Mouse (Mus musculus): ENCODE data around the gene Gm20388.

Gm20388 gene

GRCm38 (mm10) chr8:122747825-122748224, 2837.2 kb downstream of the Gm20388 start:
- DNase-seq (ENCODE audit: low spot score): no peak

DNA sequence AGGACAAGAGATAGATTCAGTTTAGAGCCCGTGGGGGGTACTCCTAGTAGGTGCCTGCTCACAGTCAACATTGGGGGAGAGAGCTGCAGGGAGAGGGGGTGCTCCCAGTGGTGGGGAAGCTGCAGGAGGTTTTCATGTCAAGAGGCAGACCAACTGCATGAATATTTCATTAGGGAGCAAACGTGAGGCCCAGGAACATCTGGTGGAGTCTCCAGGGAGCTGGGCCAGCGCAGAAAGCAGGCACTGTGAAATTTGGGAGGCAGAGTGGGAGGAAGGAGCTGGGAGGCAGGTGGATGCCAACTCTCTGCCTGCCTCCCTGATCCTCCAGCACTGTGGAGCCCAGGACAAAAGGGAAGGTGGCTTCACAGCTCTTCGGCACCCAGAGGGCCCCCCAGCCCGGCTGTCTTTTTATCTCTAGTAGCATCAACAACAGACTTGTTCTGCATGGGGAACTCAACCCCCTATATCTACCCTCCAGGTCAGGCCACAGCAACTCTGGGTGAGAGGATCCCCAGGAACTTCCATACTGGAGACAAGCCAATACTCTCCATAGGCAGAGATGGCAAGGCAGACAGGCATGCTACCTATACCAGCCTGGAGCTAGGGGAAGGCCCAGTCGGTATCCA, 2838.8 kb downstream of the Gm20388 start:
- no peak for DNase-seq (ENCODE audit: low spot score)

GRCm38 (mm10) chr8:122751342-122751741, 2840.7 kb downstream of the Gm20388 start:
- no peak for DNase-seq (ENCODE audit: low spot score)

DNA sequence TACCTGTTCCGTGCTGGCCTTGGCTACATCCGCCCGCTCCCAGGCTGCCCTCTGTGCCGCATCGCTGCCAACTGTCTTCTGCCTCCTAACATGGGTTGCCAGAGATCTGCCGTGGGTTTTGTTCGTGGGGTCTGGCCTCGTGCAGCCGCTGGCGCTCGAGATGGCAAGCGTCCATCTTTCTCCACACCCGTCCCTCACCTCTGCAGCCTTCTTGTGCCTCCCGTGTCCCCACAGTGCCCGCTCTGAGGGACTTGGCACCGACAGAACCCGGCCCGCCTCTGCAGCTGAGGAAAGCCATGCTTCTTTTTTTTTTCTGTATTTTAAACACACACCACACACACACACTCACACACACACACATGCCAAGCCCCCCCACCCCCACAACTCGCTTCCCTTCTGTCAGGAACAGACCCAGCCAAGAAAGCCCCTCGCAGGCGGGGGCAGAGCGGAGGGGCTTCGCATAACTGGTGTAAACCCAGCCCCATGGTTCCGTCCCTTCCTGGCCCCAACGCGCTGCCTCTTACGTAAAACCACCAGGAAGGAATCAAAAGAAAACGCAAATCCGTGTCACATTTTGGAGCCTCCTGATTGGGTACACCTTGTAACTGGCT, 2841.6 kb downstream of the Gm20388 start:
- DNase-seq (ENCODE audit: low spot score): no peak

DNA sequence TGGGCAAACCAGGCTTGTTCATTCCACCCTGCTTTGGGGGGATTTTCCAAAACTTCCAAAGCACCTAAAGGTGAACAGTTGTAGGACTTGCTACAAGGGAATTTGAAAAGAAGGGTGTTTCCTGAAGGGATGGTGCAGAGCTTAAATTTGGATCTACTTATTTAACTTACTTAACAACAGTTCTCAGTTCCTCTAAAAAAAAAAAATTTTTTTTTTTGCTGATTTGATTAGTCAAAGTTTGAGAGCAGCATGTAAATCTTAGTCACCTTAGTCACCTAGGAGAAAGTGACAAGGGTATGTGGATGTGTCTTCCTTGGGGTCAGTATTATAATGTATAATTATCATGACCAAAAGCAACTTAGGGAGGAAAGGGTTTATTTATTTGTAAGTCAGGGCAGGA, 2848.0 kb downstream of the Gm20388 start:
- no peak for DNase-seq (ENCODE audit: low spot score)

- DNase-seq (ENCODE audit: low spot score): no peak
These were observed 2849.5 kb downstream of the Gm20388 start for GRCm38 (mm10) chr8:122760116-122760515.

DNA sequence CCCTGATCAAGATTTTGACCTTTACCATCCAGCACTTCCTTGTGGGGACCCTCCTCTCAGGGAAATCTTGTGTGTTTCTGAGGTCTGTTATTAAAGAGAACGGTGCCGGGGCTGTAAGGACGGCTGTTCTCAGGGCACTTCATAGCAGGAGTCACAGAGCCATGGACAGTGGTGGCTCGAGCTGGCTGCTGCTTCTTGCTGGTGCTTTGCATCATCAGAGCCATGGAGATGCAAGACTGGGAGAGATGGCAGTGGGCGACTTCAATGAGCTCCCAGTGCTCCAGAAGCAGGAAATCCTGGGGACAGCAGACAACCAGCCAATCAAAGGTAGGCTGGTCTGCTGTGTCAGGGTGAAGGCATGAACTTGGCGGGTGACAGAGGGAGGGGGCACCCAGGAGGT, 2850.5 kb downstream of the Gm20388 start:
- DNase-seq (ENCODE audit: low spot score): no peak

DNA sequence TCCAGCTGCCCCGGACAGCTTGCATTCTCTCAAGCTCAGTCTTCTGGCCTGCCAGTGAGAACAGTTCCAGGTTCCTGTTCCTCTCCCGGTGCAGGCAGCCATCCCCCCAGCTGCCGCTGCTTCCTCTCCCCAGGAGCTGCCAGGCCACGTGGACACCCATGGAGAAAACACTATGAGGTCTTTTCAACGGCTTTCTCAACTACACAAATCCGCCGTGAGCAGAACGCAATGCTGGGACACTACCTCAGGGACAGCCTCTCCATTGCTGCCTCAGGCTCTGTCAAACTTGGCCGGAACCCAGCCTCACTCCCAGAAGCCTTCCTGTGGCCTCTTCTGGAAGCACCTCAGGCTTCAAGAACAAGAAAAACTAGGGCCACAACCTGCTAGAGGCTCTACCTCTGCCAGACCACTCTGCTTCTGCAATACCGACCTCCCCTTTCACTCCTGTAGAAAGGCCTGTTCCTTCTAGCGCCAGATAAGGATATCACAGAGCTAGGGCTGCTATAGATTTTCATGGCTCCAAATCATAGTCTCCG, 2852.2 kb downstream of the Gm20388 start:
- no peak for DNase-seq (ENCODE audit: low spot score)

- no peak for DNase-seq (ENCODE audit: low spot score)
These were observed 2852.7 kb downstream of the Gm20388 start for GRCm38 (mm10) chr8:122763267-122763738.

DNA sequence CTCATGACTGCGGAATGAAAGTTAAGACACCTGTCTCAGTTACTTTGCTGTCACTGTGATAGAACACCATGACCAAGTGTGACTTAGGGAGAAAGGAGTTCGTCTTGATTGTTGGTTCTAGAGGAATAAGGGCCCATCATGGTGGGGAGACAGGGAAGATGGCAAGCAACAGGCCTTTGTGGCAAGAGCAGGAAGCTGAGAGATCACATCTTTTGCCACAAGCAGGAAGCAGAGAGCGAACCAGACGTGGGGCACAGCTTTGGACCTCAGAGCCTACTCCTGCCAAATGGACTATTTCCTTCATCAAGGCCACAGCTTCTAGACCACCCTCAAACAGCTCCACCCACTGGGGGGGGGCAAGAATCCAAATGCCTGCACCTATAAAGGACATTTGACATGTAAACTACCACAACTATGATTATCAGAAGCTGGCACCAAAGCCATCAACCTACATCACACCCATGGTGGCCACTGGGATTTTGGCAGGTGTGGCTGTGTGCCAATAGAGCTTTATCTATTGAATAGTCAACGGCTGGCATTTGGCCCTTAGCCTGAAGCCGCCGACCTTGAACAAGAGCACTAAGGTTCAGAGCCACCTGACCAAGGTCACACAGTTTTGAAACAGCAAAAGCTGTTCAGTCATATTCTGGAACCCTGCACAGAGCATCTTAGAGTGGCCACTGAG, 2854.3 kb downstream of the Gm20388 start:
- no peak for DNase-seq (ENCODE audit: low spot score)

- no peak for DNase-seq (ENCODE audit: low spot score)
These were observed 2855.5 kb downstream of the Gm20388 start for GRCm38 (mm10) chr8:122766189-122766588.

DNA sequence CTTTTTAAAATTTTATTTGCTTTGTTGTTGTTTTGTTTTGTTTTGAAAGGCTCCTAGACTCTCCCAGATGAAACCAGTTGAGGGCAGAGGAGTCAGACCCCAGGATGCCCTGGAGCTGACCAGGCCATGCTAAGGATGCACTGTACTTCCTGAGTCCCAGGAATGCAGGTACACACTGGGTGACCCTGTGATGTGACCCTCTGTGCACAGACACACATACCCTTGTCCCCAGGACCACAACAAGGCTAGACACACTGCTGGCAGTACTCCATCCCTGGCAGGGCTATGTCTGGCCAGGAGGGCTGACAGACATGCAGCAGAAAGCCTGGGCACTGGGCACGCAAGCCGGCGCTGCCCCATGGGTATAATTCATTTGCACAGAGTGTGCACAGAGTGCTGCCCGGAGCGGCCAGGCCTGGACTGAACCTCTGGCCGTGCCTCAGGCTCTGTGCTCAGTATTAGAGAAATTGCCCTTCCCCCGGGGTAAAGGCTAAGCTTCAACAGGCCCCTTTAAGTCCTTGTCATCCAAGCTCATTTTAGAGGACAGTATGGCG, 2856.1 kb downstream of the Gm20388 start:
- DNase-seq (ENCODE audit: low spot score): no peak

- no peak for DNase-seq (ENCODE audit: low spot score)
These were observed 2856.6 kb downstream of the Gm20388 start for GRCm38 (mm10) chr8:122767229-122767628.

GRCm38 (mm10) chr8:122769251-122770058, 2858.8 kb downstream of the Gm20388 start:
- DNase-seq (ENCODE audit: low spot score): no peak

DNA sequence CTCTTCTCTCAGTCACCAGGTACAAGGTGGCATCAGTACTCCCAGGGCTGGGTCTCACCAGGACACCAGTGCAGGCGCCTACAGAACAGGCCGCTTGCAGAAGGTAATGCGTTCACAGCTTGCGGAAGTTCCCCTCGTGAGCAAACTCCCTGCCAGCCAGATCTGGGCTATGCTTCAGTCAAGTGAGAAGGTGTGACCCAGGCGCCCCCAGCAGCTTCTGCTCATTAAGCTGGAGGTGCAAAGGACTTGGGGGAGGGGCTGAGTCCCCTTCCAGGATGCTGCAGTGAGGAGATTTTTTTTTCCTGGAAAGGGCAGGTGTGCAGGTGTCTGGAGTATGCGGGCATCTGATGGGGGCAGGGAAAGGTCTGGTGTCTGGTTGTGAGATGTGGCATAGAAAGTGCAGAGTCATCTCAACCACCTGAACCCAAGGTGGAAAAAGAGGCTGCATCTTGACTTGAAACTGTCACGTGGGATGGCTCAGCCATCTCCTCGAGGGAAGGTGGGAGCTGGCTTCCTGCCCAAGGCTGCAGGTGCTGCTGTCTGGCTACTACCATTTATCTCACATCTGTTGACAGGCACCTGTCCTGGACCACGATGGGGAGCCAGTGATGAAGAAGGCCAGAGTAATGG, 2861.9 kb downstream of the Gm20388 start:
- no peak for DNase-seq (ENCODE audit: low spot score)

DNA sequence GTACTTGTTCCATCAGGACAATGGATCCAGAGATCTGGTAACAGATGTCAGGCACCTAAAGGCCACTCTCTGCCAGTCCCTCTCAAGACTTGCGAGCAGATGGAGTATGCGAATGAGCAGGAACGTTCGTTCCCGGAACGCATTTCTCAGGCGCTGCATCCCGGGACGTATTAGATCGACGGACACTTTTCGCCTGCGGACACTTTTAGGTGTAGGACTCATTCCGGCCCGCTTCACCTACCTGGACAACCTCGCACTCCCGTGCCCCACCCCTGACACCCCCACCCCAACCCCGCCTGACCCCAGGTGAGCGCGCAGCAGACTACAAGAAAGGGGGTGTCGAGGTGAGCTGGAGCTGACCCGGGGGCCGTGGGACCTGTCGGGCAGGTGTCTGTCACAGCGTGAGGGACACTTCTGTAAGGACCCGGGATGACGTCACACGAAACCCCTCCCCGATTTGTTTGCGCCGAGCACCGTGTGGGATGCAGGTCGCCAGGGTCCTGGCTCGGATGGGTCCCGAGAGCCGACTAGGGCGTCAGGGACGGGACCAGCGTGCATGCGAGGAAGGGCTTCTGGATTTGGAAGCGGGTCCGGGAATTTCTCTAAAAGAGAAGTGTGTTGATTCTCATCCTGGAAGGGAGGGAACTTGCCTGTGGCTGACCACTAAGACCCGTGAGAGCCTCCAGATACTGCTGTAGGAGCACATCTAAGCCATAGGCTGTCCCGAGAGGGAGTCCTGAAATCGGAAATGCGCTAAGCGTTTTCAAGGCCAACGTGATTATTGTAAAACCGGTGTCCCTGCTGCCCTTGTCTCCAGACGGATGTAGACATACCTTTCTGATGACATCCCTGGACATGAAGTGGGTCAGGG, 2864.9 kb downstream of the Gm20388 start, which contains the start of gene Acsf3:
Acsf3 (plus strand) TSS at position 202 of the 871 bp plus-strand sequence.
- peak; percentile 85 for DNase-seq (ENCODE audit: low spot score)

GRCm38 (mm10) chr8:122777701-122778100, 2867.1 kb downstream of the Gm20388 start:
- no peak for DNase-seq (ENCODE audit: low spot score)

GRCm38 (mm10) chr8:122778703-122779239, 2868.1 kb downstream of the Gm20388 start:
- no peak for DNase-seq (ENCODE audit: low spot score)

GRCm38 (mm10) chr8:122779255-122779654, 2868.6 kb downstream of the Gm20388 start:
- no peak for DNase-seq (ENCODE audit: low spot score)

DNA sequence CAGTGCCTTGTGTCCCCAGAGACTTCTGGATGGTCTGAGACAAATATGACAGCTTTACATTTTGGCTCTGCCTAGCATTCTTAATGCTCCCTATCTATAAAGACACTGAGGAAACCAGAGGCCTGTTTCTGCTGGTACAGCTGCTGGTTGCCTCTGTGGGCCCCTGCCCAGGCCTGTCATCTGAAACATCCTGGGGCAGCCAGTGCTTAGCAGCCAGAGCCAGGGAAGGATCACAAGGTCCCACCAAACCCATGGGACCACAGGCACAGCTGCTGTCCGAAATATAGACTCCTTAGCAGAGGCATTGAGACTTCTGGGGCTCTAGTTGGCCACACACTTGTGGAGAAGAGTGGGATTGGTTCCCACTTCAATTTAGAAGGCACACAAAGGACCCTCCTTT, 2874.1 kb downstream of the Gm20388 start:
- no peak for DNase-seq (ENCODE audit: low spot score)

Data from retina, embryonic 14.5 days (tissue).